Mouse (Mus musculus) ES-Bruce4 (cell line): ENCODE measurements around the gene Ttn. TPM values are rescaled to one million over a fixed set of nuclear protein-coding genes. Genes with fewer than 3 reads are reported as not detected.

Source experiments
- H3K27ac ChIP-seq: 2 replicates; pipeline ENCODE4 v1.5.1; 2012; ENCODE audit warnings: low read length, inconsistent platforms; ENCODE audit not compliant: insufficient read depth
- H3K27me3 ChIP-seq: 2 replicates; pipeline ENCODE4 v1.6.1; 2012; ENCODE audit warnings: mild to moderate bottlenecking, low read length, inconsistent platforms; ENCODE audit not compliant: control insufficient read depth, poor library complexity, insufficient read depth, severe bottlenecking
- H3K36me3 ChIP-seq: 2 replicates; pipeline ENCODE4 v1.6.1; 2012; ENCODE audit warnings: inconsistent platforms, mild to moderate bottlenecking, low read length, moderate library complexity; ENCODE audit not compliant: control insufficient read depth, poor library complexity, insufficient read depth, severe bottlenecking
- H3K4me1 ChIP-seq: one replicate; pipeline ENCODE4 v1.8.1; 2011; ENCODE audit warnings: low read length; ENCODE audit not compliant: control insufficient read depth, insufficient read depth
- H3K4me3 ChIP-seq: 2 replicates; pipeline ENCODE4 v1.5.1; 2011; ENCODE audit warnings: low read depth, mild to moderate bottlenecking, low read length
- H3K9ac ChIP-seq: 2 replicates; pipeline ENCODE4 v1.6.1; 2012; ENCODE audit warnings: low read depth, mild to moderate bottlenecking, inconsistent platforms; ENCODE audit not compliant: poor library complexity, severe bottlenecking
- H3K9me3 ChIP-seq: replicated peaks from 2 replicates; pipeline ENCODE4 v1.6.1; 2012; ENCODE audit warnings: mild to moderate bottlenecking, low read length, inconsistent platforms; ENCODE audit not compliant: control insufficient read depth, poor library complexity, insufficient read depth, severe bottlenecking
- CTCF ChIP-seq: IDR thresholded peaks from one replicate; pipeline ENCODE4 v1.8.1; 2011; ENCODE audit warnings: low read depth, low read length
- EP300 ChIP-seq: IDR thresholded peaks from 2 replicates; pipeline ENCODE4 v1.6.1; 2011; ENCODE audit warnings: low read depth, low read length; ENCODE audit not compliant: insufficient read depth
- POLR2A ChIP-seq: IDR thresholded peaks from one replicate; pipeline ENCODE4 v1.8.1; 2011; ENCODE audit warnings: low read length; ENCODE audit not compliant: insufficient read depth
- polyA plus RNA-seq: library from polyadenylated mRNA; stranded (reverse); fragments of >200 nt; gene quantifications from 2 replicates; pipeline ENCODE4 v1.2.4, GENCODE M21; 2011; ENCODE audit warnings: low read depth; ENCODE audit not compliant: missing spikeins, insufficient read depth, insufficient read length

Ttn gene
- polyA plus RNA-seq, 1 experiment = 0.30 TPM

DNA sequence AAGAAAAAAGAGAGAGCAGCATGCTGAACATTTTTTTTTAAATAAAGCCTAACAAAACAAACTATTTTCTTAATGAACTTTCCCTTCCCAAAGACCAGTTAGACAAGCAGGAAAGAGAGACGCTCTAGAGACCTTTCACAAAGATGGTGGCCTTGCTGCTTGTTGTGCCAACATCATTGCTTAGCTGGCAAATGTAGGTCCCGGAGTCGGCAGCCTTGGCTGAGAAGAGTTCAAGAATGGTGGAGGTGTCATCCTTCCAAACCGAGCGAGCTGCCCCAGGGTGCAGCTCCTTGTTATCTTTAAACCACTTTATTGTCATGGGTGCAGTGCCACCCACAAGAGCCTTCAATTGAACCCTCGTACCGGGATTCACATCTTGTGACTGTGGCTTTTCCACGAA is 85.4 kb downstream of the Ttn start:
- H3K4me3 ChIP-seq = no peak overlapping the region
- H3K27ac ChIP-seq = no peak overlapping the region
- H3K9ac ChIP-seq = no peak overlapping the region
- no peaks in the 10 kb centered on the region for H3K4me1 ChIP-seq
- H3K9me3 ChIP-seq = no peaks in the 10 kb centered on the region
- no peaks in the 10 kb centered on the region for H3K36me3 ChIP-seq
- H3K27me3 ChIP-seq = no peaks in the 10 kb centered on the region; the same call in 1 of the 2 replicates
- TF ChIP-seq POLR2A (no peak), EP300 (no peak), CTCF (no peak)

DNA sequence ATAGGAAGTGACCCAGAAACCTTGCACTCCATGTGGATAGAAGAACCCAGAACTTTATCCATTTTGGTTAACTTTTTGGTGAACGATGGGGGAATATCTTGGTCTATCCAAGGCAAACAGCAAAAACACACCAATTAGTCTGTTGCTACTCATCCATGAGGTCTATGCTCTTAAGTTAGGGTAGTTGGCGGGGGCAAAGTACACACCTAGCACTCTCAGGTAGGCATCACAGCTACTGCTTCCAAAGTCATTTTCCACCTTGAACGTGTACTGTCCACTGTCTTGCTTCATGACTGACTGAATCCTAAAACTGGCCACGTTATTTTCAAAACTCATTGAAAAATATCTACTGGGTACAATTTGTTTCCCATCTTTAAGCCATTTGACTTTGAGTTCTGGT is 87.0 kb downstream of the Ttn start:
- no peaks in the 10 kb centered on the region for H3K36me3 ChIP-seq
- H3K4me3 ChIP-seq = no peak overlapping the region
- no peak overlapping the region for H3K9ac ChIP-seq
- TF ChIP-seq CTCF (no peak), POLR2A (no peak), EP300 (no peak)
- no peaks in the 10 kb centered on the region for H3K4me1 ChIP-seq
- H3K9me3 ChIP-seq = no peaks in the 10 kb centered on the region
- H3K27me3 ChIP-seq = no peaks in the 10 kb centered on the region; the same call in 1 of the 2 replicates
- H3K27ac ChIP-seq = no peak overlapping the region

DNA sequence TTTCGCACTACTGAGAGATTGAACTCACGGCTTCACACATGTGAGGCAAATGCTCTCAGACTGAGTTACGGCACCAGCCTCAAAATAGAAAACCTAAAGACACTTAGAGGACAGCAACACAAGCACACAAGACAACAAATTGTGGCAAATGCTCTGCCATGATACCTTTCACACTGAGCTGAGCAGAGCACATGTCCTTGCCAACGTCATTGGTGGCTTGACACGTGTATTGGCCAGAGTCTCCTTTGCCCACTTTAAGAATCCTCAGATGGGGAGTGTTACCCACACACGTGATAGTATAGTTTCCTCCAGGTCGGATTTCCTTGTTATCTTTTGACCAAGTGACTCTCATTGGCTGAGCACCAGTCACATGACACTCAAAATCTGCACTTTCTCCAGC is 93.6 kb downstream of the Ttn start:
- no peak overlapping the region for H3K9ac ChIP-seq
- H3K9me3 ChIP-seq = no peaks in the 10 kb centered on the region
- H3K4me3 ChIP-seq = no peak overlapping the region
- no peaks in the 10 kb centered on the region for H3K4me1 ChIP-seq
- H3K36me3 ChIP-seq = no peaks in the 10 kb centered on the region
- TF ChIP-seq EP300 (no peak), CTCF (no peak), POLR2A (no peak)
- H3K27me3 ChIP-seq = no peaks in the 10 kb centered on the region
- no peak overlapping the region for H3K27ac ChIP-seq

DNA sequence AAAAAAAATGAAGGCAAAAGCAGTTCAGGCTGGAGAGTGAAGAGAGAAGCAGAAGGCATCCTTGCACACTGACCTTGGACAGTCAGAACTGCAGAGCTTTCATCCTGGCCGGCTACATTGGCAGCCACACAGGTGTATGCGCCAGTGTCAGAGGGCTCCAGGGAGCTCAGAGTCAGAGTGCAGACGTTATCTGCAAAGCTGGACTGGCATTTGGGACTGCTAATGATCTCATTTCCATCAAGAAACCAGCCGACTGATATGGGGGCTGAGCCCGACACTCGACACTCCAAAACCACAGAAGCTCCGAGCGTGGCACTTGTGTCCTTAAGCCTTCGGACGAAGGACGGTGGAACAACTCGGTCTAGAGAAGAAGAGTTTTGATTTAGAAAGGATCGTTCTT is 96.5 kb downstream of the Ttn start:
- no peak overlapping the region for H3K27ac ChIP-seq
- H3K4me1 ChIP-seq = no peaks in the 10 kb centered on the region
- TF ChIP-seq EP300 (no peak), POLR2A (no peak), CTCF (no peak)
- no peak overlapping the region for H3K4me3 ChIP-seq
- no peaks in the 10 kb centered on the region for H3K9me3 ChIP-seq
- no peaks in the 10 kb centered on the region for H3K36me3 ChIP-seq
- no peaks in the 10 kb centered on the region for H3K27me3 ChIP-seq
- H3K9ac ChIP-seq = no peak overlapping the region

DNA sequence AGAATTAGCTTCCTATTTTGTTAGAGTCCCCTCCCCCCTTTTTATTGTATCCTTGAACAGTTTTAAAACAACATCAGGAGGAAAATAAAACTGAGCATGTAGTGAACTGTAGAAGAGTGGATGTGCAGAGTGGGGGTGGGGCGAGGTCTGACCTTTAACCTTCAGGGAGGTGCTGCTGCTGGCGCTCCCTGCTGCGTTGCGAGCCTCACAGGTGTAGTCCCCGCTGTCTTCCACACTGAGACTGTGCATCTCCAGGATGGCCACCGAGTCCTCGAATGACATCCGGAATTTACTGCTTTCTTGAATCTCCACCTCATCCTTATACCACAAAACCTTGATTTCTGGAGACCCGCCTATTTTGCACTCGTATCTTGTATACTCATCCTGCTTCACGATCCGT is 100.9 kb downstream of the Ttn start:
- TF ChIP-seq EP300 (no peak), POLR2A (no peak), CTCF (no peak)

DNA sequence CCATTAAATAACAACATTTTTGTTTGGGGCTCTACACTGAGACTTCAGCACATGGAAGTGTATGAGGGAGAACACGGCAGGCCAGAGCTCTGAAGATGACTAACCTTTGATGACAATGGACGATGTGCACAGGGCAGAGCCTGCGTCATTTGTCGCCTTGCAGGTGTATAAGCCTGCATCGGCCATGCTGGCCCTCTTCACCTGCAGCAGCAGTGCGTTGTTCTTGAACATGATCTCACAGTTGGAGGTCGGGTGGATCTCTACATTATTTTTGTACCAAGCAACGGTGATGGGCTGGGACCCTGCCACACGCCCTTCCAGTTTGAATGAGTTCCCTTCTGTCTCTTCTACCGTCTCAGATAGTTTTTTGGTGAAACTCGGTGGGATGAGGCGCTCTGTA is 106.8 kb downstream of the Ttn start:
- Histone ChIP-seq H3K4me1 (no peaks in the 10 kb centered on the region), H3K9ac (no peak overlapping the region), H3K36me3 (no peaks in the 10 kb centered on the region; the same call in 1 of the 2 replicates), H3K27ac (no peak overlapping the region), H3K27me3 (no peaks in the 10 kb centered on the region), H3K9me3 (no peaks in the 10 kb centered on the region), H3K4me3 (no peak overlapping the region)
- TF ChIP-seq EP300 (no peak), CTCF (no peak), POLR2A (no peak)

More for the DNA sequence above, 100.9 kb downstream of the Ttn start:
- no peak overlapping the region for H3K4me3 ChIP-seq
- H3K27me3 ChIP-seq = no peaks in the 10 kb centered on the region
- H3K9me3 ChIP-seq = no peaks in the 10 kb centered on the region
- no peak overlapping the region for H3K9ac ChIP-seq
- H3K36me3 ChIP-seq = no peaks in the 10 kb centered on the region; the same call in 1 of the 2 replicates
- H3K27ac ChIP-seq = no peak overlapping the region
- H3K4me1 ChIP-seq = no peaks in the 10 kb centered on the region
